Mouse (Mus musculus) cerebellum, adult 2 months (tissue): Measurements from ENCODE around the gene Cpox.

Experiments used
- CTCF ChIP-seq: fragments of 200-500 bp; IDR thresholded peaks from 2 replicates; pipeline ENCODE4 v1.5.1; 2011; ENCODE audit warnings: low read depth, mild to moderate bottlenecking, control low read depth, low read length, moderate library complexity, borderline replicate concordance; ENCODE audit not compliant: insufficient read depth
- POLR2A ChIP-seq: fragments of 200-500 bp; IDR thresholded peaks from 2 replicates; pipeline ENCODE4 v1.6.1; 2011; ENCODE audit warnings: low read length, control low read depth, borderline replicate concordance; ENCODE audit not compliant: insufficient read depth

DNA sequence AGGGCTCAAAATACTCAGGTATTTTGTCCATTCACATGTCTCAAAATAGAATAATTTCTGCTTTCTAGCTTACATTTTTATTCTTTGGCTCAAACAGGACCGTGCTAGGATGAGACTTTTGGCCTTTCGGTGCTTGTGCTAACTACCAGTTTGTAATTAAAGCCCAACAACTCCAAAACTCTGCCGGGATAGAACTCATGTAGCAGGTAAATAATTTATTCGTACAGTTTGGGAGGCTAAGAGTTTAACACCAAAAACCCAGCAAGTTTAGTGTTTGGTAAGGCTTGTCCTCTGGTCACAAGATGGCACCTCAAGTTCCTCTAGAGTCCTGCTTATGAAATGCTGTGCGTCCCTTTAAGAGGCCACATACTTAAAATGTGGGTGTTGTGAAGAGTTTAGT is 70.7 kb downstream of the Cpox start:
- no peak for TF ChIP-seq CTCF
- no peak for TF ChIP-seq POLR2A
